Mouse (Mus musculus): ENCODE measurements at regions not wholly inside any gene's neighbourhood (a gene's known extent, or its start where the extent isn't known, plus 50 kb on each side); places are given as distances from the start of the nearest gene placed in this dataset.

GRCm38 (mm10) chr12:50061286-50061685, 587.6 kb downstream of the Prkd1 start:
- no peak overlapping the region for H3K4me3 ChIP-seq (ENCODE audit: low read depth, low read length)
- H3K9ac ChIP-seq (replicated peaks; ENCODE audit: low read depth) = no peak overlapping the region
- H3K9me3 ChIP-seq (ENCODE audit: low read length) = no peaks in the 10 kb centered on the region
- H3K27ac ChIP-seq (ENCODE audit: low read length) = no peak overlapping the region
- H3K4me1 ChIP-seq (ENCODE audit: insufficient read depth, low read depth, low read length) = no peaks in the 10 kb centered on the region
- H3K4me2 ChIP-seq (replicated peaks; ENCODE audit: low read depth, low read length) = no peak overlapping the region
- TF ChIP-seq CTCF (IDR thresholded peaks at IDR 0.05) = no peak
- no peak for TF ChIP-seq EP300 (IDR thresholded peaks at IDR 0.05)
- H3K36me3 ChIP-seq (ENCODE audit: insufficient read depth, low read length) = no peaks in the 10 kb centered on the region
- no peaks in the 10 kb centered on the region for H3K27me3 ChIP-seq (replicated peaks; ENCODE audit: insufficient read depth, low read length)
- WGBS = 71% methylated on average over 2 of the region's 2 CpGs
- DNase-seq (ENCODE audit: low spot score) (no peak), ATAC-seq (no peak)

- Histone ChIP-seq H3K36me3 (ENCODE audit: insufficient read depth, low read length) (no peaks in the 10 kb centered on the region), H3K27ac (ENCODE audit: low read length) (no peak overlapping the region), H3K9ac (replicated peaks; ENCODE audit: low read depth) (no peak overlapping the region), H3K4me1 (ENCODE audit: insufficient read depth, low read depth, low read length) (no peaks in the 10 kb centered on the region), H3K27me3 (replicated peaks; ENCODE audit: insufficient read depth, low read length) (no peaks in the 10 kb centered on the region), H3K4me2 (replicated peaks; ENCODE audit: low read depth, low read length) (no peak overlapping the region), H3K4me3 (ENCODE audit: low read depth, low read length) (no peak overlapping the region), H3K9me3 (ENCODE audit: low read length) (no peaks in the 10 kb centered on the region)
- no peak for TF ChIP-seq CTCF (IDR thresholded peaks at IDR 0.05)
- no peak for TF ChIP-seq EP300 (IDR thresholded peaks at IDR 0.05)
- WGBS = 81% methylated on average over 4 of the region's 4 CpGs
- DNase-seq (ENCODE audit: low spot score) = no peak
- no peak for ATAC-seq
Measured at GRCm38 (mm10) chr12:50066394-50066793, 582.5 kb downstream of the Prkd1 start.

GRCm38 (mm10) chr12:50071797-50072196, 577.1 kb downstream of the Prkd1 start:
- H3K9ac ChIP-seq (replicated peaks; ENCODE audit: low read depth) = no peak overlapping the region
- TF ChIP-seq CTCF (IDR thresholded peaks at IDR 0.05) (no peak), EP300 (IDR thresholded peaks at IDR 0.05) (no peak)
- WGBS = 50% methylated on average over 3 of the region's 3 CpGs
- H3K4me3 ChIP-seq (ENCODE audit: low read depth, low read length) = no peak overlapping the region
- no peak for ATAC-seq
- H3K27me3 ChIP-seq (replicated peaks; ENCODE audit: insufficient read depth, low read length) = no peaks in the 10 kb centered on the region
- no peak overlapping the region for H3K27ac ChIP-seq (ENCODE audit: low read length)
- H3K9me3 ChIP-seq (ENCODE audit: low read length) = no peaks in the 10 kb centered on the region
- no peaks in the 10 kb centered on the region for H3K36me3 ChIP-seq (ENCODE audit: insufficient read depth, low read length)
- DNase-seq (ENCODE audit: low spot score) = no peak
- H3K4me1 ChIP-seq (ENCODE audit: insufficient read depth, low read depth, low read length) = no peaks in the 10 kb centered on the region
- H3K4me2 ChIP-seq (replicated peaks; ENCODE audit: low read depth, low read length) = no peak overlapping the region

GRCm38 (mm10) chr12:50072359-50072758, 576.5 kb downstream of the Prkd1 start:
- Histone ChIP-seq H3K4me3 (ENCODE audit: low read depth, low read length) (no peak overlapping the region), H3K27me3 (replicated peaks; ENCODE audit: insufficient read depth, low read length) (no peaks in the 10 kb centered on the region), H3K27ac (ENCODE audit: low read length) (no peak overlapping the region), H3K4me1 (ENCODE audit: insufficient read depth, low read depth, low read length) (no peaks in the 10 kb centered on the region), H3K9me3 (ENCODE audit: low read length) (no peaks in the 10 kb centered on the region), H3K36me3 (ENCODE audit: insufficient read depth, low read length) (no peaks in the 10 kb centered on the region), H3K9ac (replicated peaks; ENCODE audit: low read depth) (no peak overlapping the region), H3K4me2 (replicated peaks; ENCODE audit: low read depth, low read length) (no peak overlapping the region)
- WGBS = 44% methylated on average over 1 of the region's 1 CpGs
- TF ChIP-seq EP300 (IDR thresholded peaks at IDR 0.05) (no peak), CTCF (IDR thresholded peaks at IDR 0.05) (no peak)
- DNase-seq (ENCODE audit: low spot score) = no peak
- no peak for ATAC-seq

- Histone ChIP-seq H3K4me1 (ENCODE audit: insufficient read depth, low read depth, low read length) (no peaks in the 10 kb centered on the region), H3K9ac (replicated peaks; ENCODE audit: low read depth) (no peak overlapping the region), H3K36me3 (ENCODE audit: insufficient read depth, low read length) (no peaks in the 10 kb centered on the region), H3K27me3 (replicated peaks; ENCODE audit: insufficient read depth, low read length) (no peaks in the 10 kb centered on the region), H3K9me3 (ENCODE audit: low read length) (no peaks in the 10 kb centered on the region), H3K4me3 (ENCODE audit: low read depth, low read length) (no peak overlapping the region), H3K27ac (ENCODE audit: low read length) (no peak overlapping the region), H3K4me2 (replicated peaks; ENCODE audit: low read depth, low read length) (no peak overlapping the region)
- 60% methylated on average over 2 of the region's 2 CpGs for WGBS
- DNase-seq (ENCODE audit: low spot score) = no peak
- TF ChIP-seq EP300 (IDR thresholded peaks at IDR 0.05) = no peak
- no peak for TF ChIP-seq CTCF (IDR thresholded peaks at IDR 0.05)
- ATAC-seq = no peak
Measured at GRCm38 (mm10) chr12:50073684-50074083, 575.2 kb downstream of the Prkd1 start.

GRCm38 (mm10) chr12:50081157-50081556, 567.7 kb downstream of the Prkd1 start:
- DNase-seq (ENCODE audit: low spot score) = no peak
- TF ChIP-seq EP300 (IDR thresholded peaks at IDR 0.05) = no peak
- TF ChIP-seq CTCF (IDR thresholded peaks at IDR 0.05) = no peak

GRCm38 (mm10) chr12:50081571-50081970, 567.3 kb downstream of the Prkd1 start:
- TF ChIP-seq CTCF (IDR thresholded peaks at IDR 0.05) (no peak), EP300 (IDR thresholded peaks at IDR 0.05) (no peak)

More at GRCm38 (mm10) chr12:50081157-50081556, 567.7 kb downstream of the Prkd1 start:
- no peaks in the 10 kb centered on the region for H3K4me1 ChIP-seq (ENCODE audit: insufficient read depth, low read depth, low read length)
- H3K27ac ChIP-seq (ENCODE audit: low read length) = no peak overlapping the region
- H3K9me3 ChIP-seq (ENCODE audit: low read length) = no peaks in the 10 kb centered on the region
- no peak for ATAC-seq
- no peak overlapping the region for H3K9ac ChIP-seq (replicated peaks; ENCODE audit: low read depth)
- H3K27me3 ChIP-seq (replicated peaks; ENCODE audit: insufficient read depth, low read length) = no peaks in the 10 kb centered on the region
- H3K4me2 ChIP-seq (replicated peaks; ENCODE audit: low read depth, low read length) = no peak overlapping the region
- no peak overlapping the region for H3K4me3 ChIP-seq (ENCODE audit: low read depth, low read length)
- H3K36me3 ChIP-seq (ENCODE audit: insufficient read depth, low read length) = no peaks in the 10 kb centered on the region
- 88% methylated on average over 9 of the region's 9 CpGs for WGBS

More at GRCm38 (mm10) chr12:50081571-50081970, 567.3 kb downstream of the Prkd1 start:
- H3K4me3 ChIP-seq (ENCODE audit: low read depth, low read length) = no peak overlapping the region
- no peaks in the 10 kb centered on the region for H3K36me3 ChIP-seq (ENCODE audit: insufficient read depth, low read length)
- H3K9ac ChIP-seq (replicated peaks; ENCODE audit: low read depth) = no peak overlapping the region
- H3K4me2 ChIP-seq (replicated peaks; ENCODE audit: low read depth, low read length) = no peak overlapping the region
- ATAC-seq (no peak), DNase-seq (ENCODE audit: low spot score) (no peak)
- H3K9me3 ChIP-seq (ENCODE audit: low read length) = no peaks in the 10 kb centered on the region
- no peaks in the 10 kb centered on the region for H3K4me1 ChIP-seq (ENCODE audit: insufficient read depth, low read depth, low read length)
- H3K27me3 ChIP-seq (replicated peaks; ENCODE audit: insufficient read depth, low read length) = no peaks in the 10 kb centered on the region
- WGBS = 46% methylated on average over 1 of the region's 1 CpGs
- H3K27ac ChIP-seq (ENCODE audit: low read length) = no peak overlapping the region
